Mouse (Mus musculus) T-helper 1 cell (primary cell): ENCODE results near the gene Vmn1r235.
"Not testable (repeated sequence)": the region's sequence is repeated elsewhere in the genome, so short reads cannot be mapped to it uniquely, and the experiment has no call there.

Source experiments
- in situ Hi-C: fragments of 300-600 bp; cut with MboI, MseI; formaldehyde crosslinking; loops from one replicate; pipeline ENCODE4 v1.15.1; 2025; ENCODE audit warnings: high pct_unique_total_duplicates

Gene Vmn1r235

DNA sequence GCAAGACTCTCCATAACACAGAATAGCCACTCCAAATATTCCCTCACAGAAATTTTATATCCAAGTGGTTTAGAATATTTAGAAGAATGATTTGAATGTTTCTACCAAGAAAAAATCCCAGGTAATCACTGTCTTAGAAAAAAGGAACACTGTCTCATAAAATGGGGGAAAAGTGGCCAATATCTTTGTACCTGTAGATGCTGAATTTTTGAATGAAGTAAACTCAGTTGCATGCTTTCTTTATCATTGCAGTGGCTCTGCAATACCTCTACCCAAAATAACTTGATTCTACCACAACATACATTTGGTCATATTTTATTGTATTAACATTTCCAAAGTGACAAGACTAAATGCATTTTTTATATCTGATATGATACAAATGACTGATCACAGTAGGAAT is at the start of gene Vmn1r235:
Vmn1r235 (plus strand) TSS at position 301 of the 400 bp plus-strand sequence.
- in situ Hi-C loops, result no loop called here

DNA sequence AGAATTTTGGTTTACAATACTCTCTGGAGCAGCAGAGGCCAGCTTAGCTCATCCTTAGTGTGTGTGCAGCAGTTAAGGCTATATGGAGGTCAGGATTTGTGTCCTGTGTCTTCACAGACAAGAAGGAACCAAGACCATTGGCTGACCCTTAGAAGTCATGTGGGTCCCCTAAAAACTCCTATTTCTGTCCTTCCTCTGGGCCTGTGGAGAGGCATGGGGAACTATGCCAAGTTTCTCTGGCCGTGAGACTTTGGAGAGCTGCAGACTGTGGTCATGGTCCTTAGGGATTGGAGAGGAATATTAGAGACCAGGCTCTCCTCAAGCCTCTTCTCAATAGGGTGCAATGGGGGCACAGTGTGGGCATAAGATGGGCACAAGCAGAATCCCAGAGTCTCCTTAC is 45.1 kb upstream of the Vmn1r235 start:
- in situ Hi-C loops, result not testable (repeated sequence)

DNA sequence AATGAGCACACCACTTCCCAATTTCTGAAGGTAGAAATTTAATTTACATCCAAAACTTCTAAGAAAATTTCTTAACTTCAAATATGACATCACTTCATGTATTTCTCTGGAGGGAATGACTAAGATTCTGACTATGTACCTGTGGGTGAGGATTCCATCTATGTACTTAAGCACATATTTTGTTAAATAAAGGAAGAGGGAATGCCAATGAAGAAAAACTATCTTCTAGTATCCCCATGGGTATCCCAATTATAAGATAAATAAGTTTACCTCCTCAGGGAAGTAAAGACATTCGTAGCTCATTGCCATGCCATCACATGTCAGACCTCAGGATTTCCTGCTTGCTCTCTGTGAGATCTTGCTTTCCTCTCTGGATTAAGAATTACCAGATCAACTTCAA is 30.4 kb upstream of the Vmn1r235 start, which contains the start of gene Vmn1r234:
Vmn1r234 (plus strand) TSS at position 301 of the 400 bp plus-strand sequence.
- in situ Hi-C loops, result no loop called here

DNA sequence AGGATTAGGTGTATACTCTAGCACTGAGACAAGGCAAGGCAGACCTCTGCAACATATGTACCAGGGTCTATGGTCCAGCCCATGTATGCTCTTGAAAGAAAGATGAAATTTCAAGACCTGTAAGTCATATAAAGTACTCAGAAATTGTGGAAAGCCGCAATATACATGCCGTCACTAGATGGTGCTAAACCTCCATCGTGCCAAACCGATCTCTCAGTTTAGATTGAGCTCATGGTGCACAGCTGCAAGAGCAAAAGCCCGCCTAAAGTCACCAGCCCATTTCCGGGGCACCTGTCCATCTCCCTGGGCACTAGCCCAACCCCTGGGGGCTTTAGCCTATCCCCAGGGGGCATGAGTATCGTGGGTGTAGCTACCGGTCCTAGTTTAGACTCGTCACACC is 24.6 kb upstream of the Vmn1r235 start:
- in situ Hi-C loops, result loop anchor here (10.0 kb wide), 1 partner anchor 303 kb away; the partner anchor contains the start of gene Zfp52

DNA sequence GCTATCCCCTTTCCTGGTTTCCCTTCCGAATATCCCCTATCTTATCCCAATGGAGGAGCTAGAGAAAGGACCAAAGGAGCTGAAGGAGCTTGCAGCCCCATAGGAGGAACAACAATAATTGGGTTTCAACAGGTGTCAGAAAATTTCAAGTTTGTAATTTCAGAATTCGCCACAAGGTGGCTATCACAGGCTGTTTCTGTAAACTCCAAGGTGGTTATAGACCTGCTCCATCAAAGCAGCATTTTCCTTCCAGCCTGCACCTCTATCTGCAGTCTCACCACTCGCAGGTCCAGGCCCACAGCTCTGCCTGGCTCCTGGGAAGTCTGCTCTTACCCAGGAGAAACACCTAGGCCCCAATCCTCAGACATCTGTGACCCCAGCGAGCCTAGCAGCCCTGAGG is 15.9 kb downstream of the Vmn1r235 start:
- in situ Hi-C loops, result loop anchor here (10.0 kb wide), 2 partner anchors 113 to 143 kb away; partner anchors contain the start of gene Zfp677

DNA sequence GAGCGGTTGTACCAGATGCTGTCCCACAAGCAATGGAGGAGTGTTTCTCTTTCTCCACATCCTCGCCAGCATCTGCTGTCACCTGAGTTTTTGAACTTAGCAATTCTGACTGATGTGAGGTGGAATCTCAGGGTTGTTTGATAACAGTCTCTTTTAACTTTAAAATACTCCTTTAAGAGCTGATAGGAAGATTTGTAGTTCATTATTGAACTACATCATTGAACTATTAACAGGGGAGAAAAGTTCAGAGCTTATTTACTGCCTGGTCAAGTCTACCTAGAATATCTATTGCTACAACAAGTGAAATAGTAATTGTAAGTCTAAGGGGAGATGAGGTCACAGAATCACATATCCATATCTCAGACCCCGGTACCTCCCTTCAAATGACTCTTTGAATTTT is 26.4 kb downstream of the Vmn1r235 start, which contains the start of gene Vmn1r236:
Vmn1r236 (plus strand) TSS at position 301 of the 400 bp plus-strand sequence.
- in situ Hi-C loops, result no loop called here

DNA sequence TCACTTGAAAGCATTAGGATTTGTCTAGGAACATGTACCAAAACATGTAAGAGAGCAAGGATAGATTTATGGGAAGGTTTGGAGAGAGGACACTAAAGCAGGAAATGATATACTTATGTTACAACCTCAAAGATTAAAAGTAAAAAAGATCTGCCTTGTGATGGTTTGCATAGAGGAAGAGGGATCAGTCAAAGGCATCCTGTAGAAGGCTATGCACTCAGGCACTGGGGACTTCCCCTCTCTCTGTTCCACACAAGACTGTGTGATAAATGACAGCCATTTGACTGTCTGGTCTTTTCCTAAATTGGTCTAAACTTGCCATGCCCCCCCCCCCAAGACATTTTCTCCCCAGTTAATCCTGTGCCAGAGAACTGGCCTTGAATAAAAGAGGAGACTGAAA is 28.2 kb downstream of the Vmn1r235 start:
- in situ Hi-C loops, result no loop called here

DNA sequence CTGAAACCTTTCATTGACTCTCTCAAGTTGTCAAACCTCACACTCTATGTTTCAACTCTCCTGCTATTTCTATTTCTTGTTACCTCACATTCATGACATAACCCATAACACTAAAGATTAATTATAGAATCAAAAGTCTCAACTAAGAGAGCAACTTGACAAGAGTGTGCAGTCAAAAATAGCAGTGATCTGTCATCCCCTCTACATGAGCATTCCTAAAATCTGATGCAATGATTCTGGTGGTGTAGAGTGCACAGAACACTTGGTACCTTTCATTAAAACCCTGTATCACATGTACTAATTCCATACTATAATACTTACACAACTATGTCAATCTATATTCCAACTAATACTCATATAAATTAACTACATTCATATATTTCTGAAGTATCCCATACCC is 33.5 kb downstream of the Vmn1r235 start:
- in situ Hi-C loops, result no loop called here

DNA sequence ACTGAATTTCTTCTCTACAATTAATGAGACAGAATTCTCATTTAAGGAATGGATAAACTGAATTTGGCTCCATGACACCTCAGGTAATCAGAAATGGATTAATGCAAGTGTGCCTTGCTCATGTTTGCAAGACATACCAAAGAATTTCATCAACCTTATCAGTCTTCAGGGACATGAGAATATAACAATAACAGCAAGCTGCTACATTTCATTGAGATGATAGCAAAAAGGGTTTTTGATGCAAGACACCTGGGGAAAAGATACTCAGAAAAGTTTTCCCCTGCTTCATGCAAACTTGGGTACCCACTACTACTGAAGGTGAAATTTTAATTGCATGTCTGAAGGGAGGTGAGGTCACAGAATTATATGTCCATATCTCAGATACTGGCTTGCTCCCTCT is 55.4 kb downstream of the Vmn1r235 start, which contains the start of gene Vmn1r237:
Vmn1r237 (plus strand) TSS at position 301 of the 400 bp plus-strand sequence.
- in situ Hi-C loops, result no loop called here
